8 mouse cellular contexts compared by ENCODE assay signal in genomic region chr5:66151301-66152188, GRCm38 (mm10). TPM values are rescaled to one million over a fixed set of nuclear protein-coding genes. Genes with fewer than 3 reads are reported as not detected.
DNase-seq lines count a peak whose midpoint lies in the region; ATAC-seq and TF ChIP-seq lines count a peak whose summit lies in the region.

No protein-coding gene starts in this region.

- H3K4me1 ChIP-seq in embryonic facial prominence, embryonic 13.5 days, result peaks cover 9% of the 10 kb centered on the region
- H3K4me1 ChIP-seq in hindbrain, embryonic 11.5 days (replicated peaks; ENCODE audit: control insufficient read depth, insufficient read depth, low read length), result peaks cover 4% of the 10 kb centered on the region; the same call in 1 of the 2 replicates
- H3K4me1 ChIP-seq in limb, embryonic 14.5 days (ENCODE audit: control insufficient read depth, insufficient read depth, low read length), result peaks cover 4% of the 10 kb centered on the region
- H3K4me1 ChIP-seq in midbrain, postnatal 0 days (ENCODE audit: insufficient read depth, low read length), result peaks cover 3% of the 10 kb centered on the region; the same call in 1 of the 2 replicates
- no peaks in the 10 kb centered on the region for H3K4me1 ChIP-seq in stomach, postnatal 0 days (replicated peaks; ENCODE audit: control insufficient read depth, insufficient read depth)

- no peak for TF ChIP-seq POLR2A in limb, embryonic 14.5 days (IDR thresholded peaks at IDR 0.05; ENCODE audit: borderline replicate concordance, extremely low read depth, insufficient read depth, insufficient read length)

- H3K36me3 ChIP-seq in embryonic facial prominence, embryonic 13.5 days, result no peaks in the 10 kb centered on the region
- H3K36me3 ChIP-seq in hindbrain, embryonic 11.5 days (ENCODE audit: control insufficient read depth, insufficient read depth, low read length), result no peaks in the 10 kb centered on the region
- no peaks in the 10 kb centered on the region for H3K36me3 ChIP-seq in limb, embryonic 14.5 days (ENCODE audit: control insufficient read depth, insufficient read depth, low read length)
- H3K36me3 ChIP-seq in midbrain, postnatal 0 days (ENCODE audit: insufficient read depth, low read length), result no peaks in the 10 kb centered on the region
- H3K36me3 ChIP-seq in stomach, postnatal 0 days (ENCODE audit: control insufficient read depth, insufficient read depth, low read length), result no peaks in the 10 kb centered on the region

- intact Hi-C loops in left cerebral cortex, adult 2 months (cut with DNase I), result no loop called here
- intact Hi-C loops in left cerebral cortex, postnatal 14 days (cut with DNase I), result no loop called here

- TF ChIP-seq EP300 in stomach, postnatal 0 days (optimal IDR thresholded peaks at IDR 0.05), result no peak

- WGBS in embryonic facial prominence, embryonic 13.5 days, result 4% methylated on average over 37 of the region's 37 CpGs
- 5% methylated on average over 37 of the region's 37 CpGs for WGBS in hindbrain, embryonic 11.5 days
- 12% methylated on average over 37 of the region's 37 CpGs for WGBS in limb, embryonic 14.5 days
- WGBS in midbrain, postnatal 0 days, result 9% methylated on average over 36 of the region's 37 CpGs
- WGBS in stomach, postnatal 0 days, result 16% methylated on average over 37 of the region's 37 CpGs

- H3K9me3 ChIP-seq in embryonic facial prominence, embryonic 13.5 days, result no peaks in the 10 kb centered on the region
- no peaks in the 10 kb centered on the region for H3K9me3 ChIP-seq in hindbrain, embryonic 11.5 days (ENCODE audit: control insufficient read depth, low read length)
- no peaks in the 10 kb centered on the region for H3K9me3 ChIP-seq in limb, embryonic 14.5 days (ENCODE audit: control insufficient read depth, low read length)
- H3K9me3 ChIP-seq in midbrain, postnatal 0 days (ENCODE audit: low read length), result no peaks in the 10 kb centered on the region
- H3K9me3 ChIP-seq in stomach, postnatal 0 days (ENCODE audit: control insufficient read depth, low read length), result no peaks in the 10 kb centered on the region

- H3K9ac ChIP-seq in embryonic facial prominence, embryonic 13.5 days, result peak overlapping the region; percentile 74
- no peak overlapping the region; the same call in 1 of the 2 replicates for H3K9ac ChIP-seq in hindbrain, embryonic 11.5 days (ENCODE audit: low read depth, low read length)
- peak overlapping the region; percentile 48; the same call in 1 of the 2 replicates for H3K9ac ChIP-seq in limb, embryonic 14.5 days (ENCODE audit: low read depth, low read length, severe bottlenecking)
- 0 out of 2 replicates have a peak overlapping the region, but pooled peaks have one; percentile 33 for H3K9ac ChIP-seq in midbrain, postnatal 0 days (replicated peaks; ENCODE audit: low read length, poor library complexity, severe bottlenecking)
- H3K9ac ChIP-seq in stomach, postnatal 0 days (ENCODE audit: low read length), result peak overlapping the region; percentile 79

- H3K27ac ChIP-seq in left cerebral cortex, adult 2 months, result no peak overlapping the region
- peak overlapping the region; percentile 85 for H3K27ac ChIP-seq in embryonic facial prominence, embryonic 13.5 days
- no peak overlapping the region for H3K27ac ChIP-seq in hindbrain, embryonic 11.5 days (ENCODE audit: low read depth, low read length)
- H3K27ac ChIP-seq in limb, embryonic 14.5 days (replicated peaks; ENCODE audit: low read depth, low read length), result peak overlapping the region; percentile 76
- H3K27ac ChIP-seq in midbrain, postnatal 0 days (ENCODE audit: low read depth, low read length), result no peak overlapping the region
- peak overlapping the region; percentile 99 for H3K27ac ChIP-seq in stomach, postnatal 0 days (replicated peaks)

- no peak for TF ChIP-seq CTCF in left cerebral cortex, adult 2 months (IDR thresholded peaks at IDR 0.05)
- no peak for TF ChIP-seq CTCF in midbrain, postnatal 0 days (IDR thresholded peaks at IDR 0.05)
- no peak for TF ChIP-seq CTCF in stomach, postnatal 0 days (IDR thresholded peaks at IDR 0.05; ENCODE audit: low read depth)

- no peak for DNase-seq in left cerebral cortex, adult 2 months (ENCODE audit: extremely low spot score in 1 of 2, low spot score in 2 of 2)
- DNase-seq in left cerebral cortex, postnatal 14 days (ENCODE audit: low spot score in 2 of 2), result no peak
- DNase-seq in hindbrain, embryonic 11.5 days (ENCODE audit: low spot score), result peak; percentile 54
- no peak for DNase-seq in limb, embryonic 14.5 days (ENCODE audit: low spot score)
- DNase-seq in midbrain, postnatal 0 days (ENCODE audit: low spot score), result no peak
- peak; percentile 73 for DNase-seq in stomach, postnatal 0 days (ENCODE audit: low spot score)
- no peak for DNase-seq in adipocyte (ENCODE audit: low spot score)

- H3K27me3 ChIP-seq in embryonic facial prominence, embryonic 13.5 days, result peaks cover 41% of the 10 kb centered on the region
- H3K27me3 ChIP-seq in hindbrain, embryonic 11.5 days (ENCODE audit: control insufficient read depth, insufficient read depth, low read length), result peaks cover 21% of the 10 kb centered on the region; the same call in 1 of the 2 replicates
- peaks cover 15% of the 10 kb centered on the region for H3K27me3 ChIP-seq in limb, embryonic 14.5 days (ENCODE audit: control insufficient read depth, insufficient read depth, low read length)
- H3K27me3 ChIP-seq in midbrain, postnatal 0 days (ENCODE audit: insufficient read depth, low read length), result peaks cover 12% of the 10 kb centered on the region
- H3K27me3 ChIP-seq in stomach, postnatal 0 days (ENCODE audit: control insufficient read depth, insufficient read depth, low read length), result no peaks in the 10 kb centered on the region

- H3K4me2 ChIP-seq in embryonic facial prominence, embryonic 13.5 days, result peak overlapping the region; percentile 94
- peak overlapping the region; percentile 60 for H3K4me2 ChIP-seq in hindbrain, embryonic 11.5 days (replicated peaks; ENCODE audit: low read depth, low read length)
- peak overlapping the region; percentile 90 for H3K4me2 ChIP-seq in limb, embryonic 14.5 days (replicated peaks; ENCODE audit: low read depth, low read length, severe bottlenecking)
- peak overlapping the region; percentile 88 for H3K4me2 ChIP-seq in midbrain, postnatal 0 days (ENCODE audit: low read depth, low read length, poor library complexity, severe bottlenecking)
- H3K4me2 ChIP-seq in stomach, postnatal 0 days (replicated peaks; ENCODE audit: low read depth), result peak overlapping the region; percentile 70

- H3K4me3 ChIP-seq in left cerebral cortex, adult 2 months, result peak overlapping the region; percentile 48
- peak overlapping the region; percentile 55 for H3K4me3 ChIP-seq in embryonic facial prominence, embryonic 13.5 days
- peak overlapping the region; percentile 39 for H3K4me3 ChIP-seq in hindbrain, embryonic 11.5 days (ENCODE audit: low read depth, low read length)
- H3K4me3 ChIP-seq in limb, embryonic 14.5 days (replicated peaks; ENCODE audit: low read length), result peak overlapping the region; percentile 51
- H3K4me3 ChIP-seq in midbrain, postnatal 0 days (ENCODE audit: low read depth, low read length), result peak overlapping the region; percentile 41
- peak overlapping the region; percentile 61 for H3K4me3 ChIP-seq in stomach, postnatal 0 days (ENCODE audit: low read depth, low read length)

- peak; percentile 48; the same call in 1 of the 2 replicates for ATAC-seq in embryonic facial prominence, embryonic 13.5 days (ENCODE audit: insufficient number of reproducible peaks, insufficient read depth, low FRiP score, low TSS enrichment, low read depth)
- peak; percentile 64 for ATAC-seq in hindbrain, embryonic 11.5 days (ENCODE audit: low FRiP score)
- peak; percentile 25; the same call in 1 of the 2 replicates for ATAC-seq in limb, embryonic 14.5 days (ENCODE audit: low FRiP score, low read depth)
- no peak for ATAC-seq in midbrain, postnatal 0 days (ENCODE audit: low FRiP score)
- ATAC-seq in stomach, postnatal 0 days (ENCODE audit: low FRiP score, low TSS enrichment), result peak; percentile 68

RNA-seq across cellular contexts. Expression of gene Rbm47, which starts 21.4 kb away (rescaled TPM):
- total RNA-seq in left cerebral cortex, adult 2 months (2021), result 1 to 10 TPM; 1.2 to 1.5 TPM
- total RNA-seq in left cerebral cortex, postnatal 14 days (2021), result 1 to 10 TPM; 1.2 to 1.6 TPM
- 6.8 and 11.3 TPM in 2 replicates for polyA plus RNA-seq in embryonic facial prominence, embryonic 13.5 days (2015; fragmentation: Nextera tagmentation; extraction: Ambion mirVana)
- polyA plus RNA-seq in hindbrain, embryonic 11.5 days (2014; fragmentation: Nextera tagmentation; extraction: Ambion mirVana), result 6.7 and 8.6 TPM in 2 replicates
- 2.5 and 2.6 TPM in 2 replicates for polyA plus RNA-seq in limb, embryonic 14.5 days (2012; rRNA removed)
- 5.2 and 6.2 TPM in 2 replicates for polyA plus RNA-seq in limb, embryonic 14.5 days (2014; fragmentation: Nextera tagmentation; extraction: Ambion mirVana)
- 2.5 and 3.0 TPM in 2 replicates for total RNA-seq in midbrain, postnatal 0 days (2014; rRNA removed)
- polyA plus RNA-seq in midbrain, postnatal 0 days (2015; fragmentation: Nextera tagmentation; extraction: Ambion mirVana), result 1.3 and 1.4 TPM in 2 replicates
- polyA plus RNA-seq in stomach, postnatal 0 days (2015; fragmentation: Nextera tagmentation; extraction: Ambion mirVana), result 70.7 and 73.2 TPM in 2 replicates

Comparison
In these comparisons a context has a peak if more than half of its experiments do, and no peak if none do; other contexts are left out.
1. DNase-seq: peak in hindbrain, embryonic 11.5 days (single experiment) and stomach, postnatal 0 days (single experiment); none in left cerebral cortex, adult 2 months (0 of 2), left cerebral cortex, postnatal 14 days (0 of 2), limb, embryonic 14.5 days (single experiment), midbrain, postnatal 0 days (single experiment) and adipocyte (single experiment).
2. H3K27ac ChIP-seq: peak in embryonic facial prominence, embryonic 13.5 days (single experiment), limb, embryonic 14.5 days (single experiment) and stomach, postnatal 0 days (single experiment); none in left cerebral cortex, adult 2 months (single experiment), hindbrain, embryonic 11.5 days (single experiment) and midbrain, postnatal 0 days (single experiment).
3. Peak in every context shown above with its lines, with median percentiles within 50 percentile points of each other: H3K4me3 ChIP-seq and H3K4me2 ChIP-seq.